Mouse (Mus musculus) embryonic facial prominence, embryonic 10.5 days (tissue): Measurements from ENCODE around the gene Gm17606. TPM values are rescaled to one million over a fixed set of nuclear protein-coding genes. Genes with fewer than 3 reads are reported as not detected.
A peak's percentile ranks its signal among the peaks of the same experiment; 100 is the strongest.

Experiments
- DNase-seq: peaks from one replicate; pipeline ENCODE4 v3.0.0-alpha.2; 2017; ENCODE audit warnings: low spot score
- H3K27ac ChIP-seq: fragments of 300-500 bp; sonication (generic); replicated peaks from 2 replicates; pipeline ENCODE4 v1.5.1; 2016; ENCODE audit warnings: mild to moderate bottlenecking
- H3K27me3 ChIP-seq: fragments of 300-500 bp; sonication (generic); replicated peaks from 2 replicates; pipeline ENCODE4 v1.6.1; 2016; ENCODE audit warnings: low read depth, mild to moderate bottlenecking; ENCODE audit not compliant: poor library complexity, severe bottlenecking
- H3K36me3 ChIP-seq: fragments of 300-500 bp; sonication (generic); replicated peaks from 2 replicates; pipeline ENCODE4 v1.6.1; 2016; ENCODE audit warnings: mild to moderate bottlenecking, moderate library complexity
- H3K4me1 ChIP-seq: fragments of 300-500 bp; sonication (generic); 2 replicates; pipeline ENCODE4 v1.6.1; 2016
- H3K4me3 ChIP-seq: fragments of 300-500 bp; sonication (generic); 2 replicates; pipeline ENCODE4 v1.5.1; 2016; ENCODE audit warnings: mild to moderate bottlenecking, moderate library complexity
- H3K9me3 ChIP-seq: fragments of 300-500 bp; sonication (generic); 2 replicates; pipeline ENCODE4 v1.6.1; 2016; ENCODE audit warnings: mild to moderate bottlenecking
- WGBS: fragments of 180-500 bp; shearing (Covaris S2); methylation state at CpG from one replicate; pipeline ENCODE4 v1.1.7; 2016; 5-methylcytosine and 5-hydroxymethylcytosine counted together
- microRNA counts: library from miRNA; unstranded; fragments of <30 nt; microRNA quantifications from one replicate; lab custom pipeline; 2017
- microRNA-seq: library from miRNA; unstranded; fragments of <30 nt; microRNA quantifications from one replicate; pipeline ENCODE4, GENCODE M21; 2017
- polyA plus RNA-seq: library from polyadenylated mRNA; unstranded; fragments of >200 nt; fragmentation: Nextera tagmentation; extraction: Ambion mirVana; gene quantifications from 2 replicates; pipeline ENCODE4 v1.2.1, GENCODE M21; 2016

The Gm17606 gene
- polyA plus RNA-seq, 1 experiment from 2014 or later, result not detected

GRCm38 (mm10) chr14:54682396-54682795 lies 41.6 kb downstream of the Gm17606 start:
- H3K27me3 ChIP-seq, result no peaks in the 10 kb centered on the region
- H3K4me1 ChIP-seq, result peaks cover 12% of the 10 kb centered on the region
- DNase-seq, result no peak
- H3K36me3 ChIP-seq, result peaks cover 64% of the 10 kb centered on the region
- WGBS, result 93% methylated on average over 3 of the region's 3 CpGs
- no peak overlapping the region for H3K27ac ChIP-seq
- no peak overlapping the region for H3K4me3 ChIP-seq
- no peaks in the 10 kb centered on the region for H3K9me3 ChIP-seq

- no peak for DNase-seq
- H3K36me3 ChIP-seq, result peaks cover 56% of the 10 kb centered on the region
- H3K4me3 ChIP-seq, result peak overlapping the region; percentile 75
- H3K4me1 ChIP-seq, result peaks cover 26% of the 10 kb centered on the region
- peak overlapping the region; percentile 93 for H3K27ac ChIP-seq
- H3K9me3 ChIP-seq, result no peaks in the 10 kb centered on the region
- H3K27me3 ChIP-seq, result no peaks in the 10 kb centered on the region
- 15% methylated on average over 8 of the region's 8 CpGs for WGBS
Measured at GRCm38 (mm10) chr14:54685471-54685870, 44.7 kb downstream of the Gm17606 start.

DNA sequence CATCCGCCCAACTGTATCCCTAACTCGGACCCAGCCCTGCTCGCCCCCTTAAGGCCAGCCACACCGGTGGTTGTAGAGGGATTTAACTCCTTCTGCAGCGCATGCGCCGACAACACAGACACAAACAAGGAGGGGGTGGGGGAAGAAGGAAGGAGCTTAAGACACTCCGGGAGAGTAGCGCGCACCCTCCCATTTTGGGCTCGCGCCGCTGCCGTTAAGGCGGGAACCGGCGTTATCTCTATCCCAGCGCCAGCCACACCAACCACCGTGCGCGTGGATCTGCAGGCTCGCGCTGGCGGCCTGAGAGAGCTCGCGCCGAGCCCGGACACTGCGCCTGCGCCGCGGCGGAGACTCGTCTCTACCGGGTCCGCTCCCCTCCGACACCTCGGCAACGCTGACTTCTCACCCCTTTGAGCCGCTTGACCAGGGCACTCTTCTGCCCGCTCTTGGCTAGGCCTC lies 45.3 kb downstream of the Gm17606 start, which contains the start of gene 1700123O20Rik:
1700123O20Rik (plus strand) TSS at position 154 of the 459 bp plus-strand sequence.
- Histone ChIP-seq H3K4me1 (peaks cover 26% of the 10 kb centered on the region), H3K4me3 (peak within 1 kb of the TSS; percentile 75), H3K27me3 (no peaks in the 10 kb centered on the region), H3K27ac (peak within 1 kb of the TSS; percentile 93), H3K9me3 (no peaks in the 10 kb centered on the region), H3K36me3 (peaks cover 57% of the 10 kb centered on the region)
- DNase-seq, result peak; percentile 89
- WGBS, result 0% methylated on average over 41 of the region's 41 CpGs

DNA sequence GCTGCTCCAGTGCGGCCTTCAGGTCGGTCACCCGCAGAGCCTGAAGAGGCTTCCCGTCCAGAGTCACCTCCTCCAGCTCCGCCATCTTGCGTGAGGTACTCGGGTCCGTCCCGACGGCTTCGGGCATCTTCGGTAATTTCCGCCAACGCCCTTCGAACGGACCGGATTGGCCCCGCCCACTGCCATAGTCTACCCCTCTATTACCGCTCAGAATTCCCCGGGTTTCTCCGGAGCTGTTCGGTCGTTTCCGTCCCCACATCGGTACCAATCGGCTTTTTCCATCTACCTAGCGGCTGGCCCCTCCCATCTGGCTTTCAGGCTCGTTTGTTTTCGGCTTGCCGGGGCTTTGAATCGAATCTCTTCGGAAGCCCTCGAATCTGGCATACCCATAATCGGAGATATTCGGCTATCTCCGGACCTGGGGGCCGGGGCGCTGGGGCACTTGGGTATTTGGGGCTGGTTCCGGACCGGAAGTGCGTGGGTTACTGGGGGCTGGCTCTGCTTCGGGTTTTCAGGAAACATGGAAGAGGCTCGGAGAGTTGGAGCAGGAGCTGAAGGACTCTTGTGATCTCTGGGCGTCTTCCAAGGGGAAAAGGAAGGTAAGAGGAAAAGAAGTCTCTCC lies 45.9 kb downstream of the Gm17606 start, which contains the start of gene Acin1:
Acin1 (minus strand) TSS at position 410 of the 622 bp plus-strand sequence.
- Histone ChIP-seq H3K4me1 (peaks cover 26% of the 10 kb centered on the region), H3K4me3 (peak within 1 kb of the TSS; percentile 75), H3K27me3 (no peaks in the 10 kb centered on the region), H3K27ac (peak within 1 kb of the TSS; percentile 93), H3K9me3 (no peaks in the 10 kb centered on the region), H3K36me3 (peaks cover 54% of the 10 kb centered on the region)
- WGBS, result under 1% methylated on average over 44 of the region's 44 CpGs
- peak; percentile 99 for DNase-seq

DNA sequence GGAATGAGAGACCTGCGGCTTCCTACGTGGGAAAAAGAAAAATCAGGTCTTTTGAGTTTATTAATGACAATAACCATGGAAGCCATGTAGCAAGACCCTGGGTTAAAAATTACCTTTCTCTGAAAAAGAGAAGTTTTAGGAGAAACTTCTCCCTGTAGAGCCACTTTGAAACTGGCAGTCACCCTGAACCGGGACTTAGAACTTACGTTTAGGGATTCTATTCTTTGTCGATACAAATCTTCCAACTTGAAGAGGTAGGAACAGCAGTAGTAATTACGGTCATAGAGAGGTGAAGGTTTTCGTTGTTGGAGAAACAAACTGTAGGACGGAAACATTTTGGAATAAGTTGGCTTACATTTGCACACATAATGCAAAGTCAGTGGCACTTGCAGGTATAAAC lies 46.5 kb downstream of the Gm17606 start:
- Histone ChIP-seq H3K27me3 (no peaks in the 10 kb centered on the region), H3K4me1 (peaks cover 26% of the 10 kb centered on the region), H3K27ac (peak overlapping the region; percentile 93), H3K4me3 (peak overlapping the region; percentile 75), H3K9me3 (no peaks in the 10 kb centered on the region), H3K36me3 (peaks cover 48% of the 10 kb centered on the region)
- 8% methylated on average over 8 of the region's 8 CpGs for WGBS
- no peak for DNase-seq

GRCm38 (mm10) chr14:54695042-54695441 lies 54.3 kb downstream of the Gm17606 start:
- H3K4me1 ChIP-seq, result 0 out of 2 replicates have a peak, but pooled peaks cover 3% of the 10 kb centered on the region
- no peaks in the 10 kb centered on the region for H3K27me3 ChIP-seq
- no peak for DNase-seq
- H3K36me3 ChIP-seq, result peaks cover 37% of the 10 kb centered on the region
- WGBS, result 80% methylated on average over 6 of the region's 6 CpGs
- no peaks in the 10 kb centered on the region for H3K9me3 ChIP-seq
- H3K27ac ChIP-seq, result no peak overlapping the region
- no peak overlapping the region for H3K4me3 ChIP-seq

GRCm38 (mm10) chr14:54696752-54697151 lies 56.0 kb downstream of the Gm17606 start:
- H3K36me3 ChIP-seq, result peaks cover 25% of the 10 kb centered on the region
- 0 out of 2 replicates have a peak, but pooled peaks cover 3% of the 10 kb centered on the region for H3K27me3 ChIP-seq
- no peaks in the 10 kb centered on the region for H3K9me3 ChIP-seq
- DNase-seq, result no peak
- no peak overlapping the region for H3K4me3 ChIP-seq
- WGBS, result 87% methylated on average over 4 of the region's 4 CpGs
- H3K27ac ChIP-seq, result no peak overlapping the region
- 0 out of 2 replicates have a peak, but pooled peaks cover 3% of the 10 kb centered on the region for H3K4me1 ChIP-seq

MicroRNAs encoded within 50 kb of the gene (microRNA counts, 519-probe panel; counts per million panel counts)
- microRNA mmu-miR-686 (lab: Ali Mortazavi, UCI), result 188 counts per million, percentile 57 among the panel's probes with 10 or more counts

Small RNA genes lying within 50 kb of the gene (microRNA-seq; reads per million reads assigned to microRNA genes)
- gene Mir686 (not detected), gene Mir6948 (not detected)

Other genes starting within 250 kb of the Gm17606 start
- gene Slc7a7, start 223.2 kb upstream of the Gm17606 start, polyA plus RNA-seq, result 3.6 and 4.2 TPM in 2 replicates
- 201 and 207 TPM in 2 replicates for gene Mrpl52, start 214.0 kb upstream of the Gm17606 start, polyA plus RNA-seq
- 62.7 and 69.5 TPM in 2 replicates for gene Mmp14, start 209.3 kb upstream of the Gm17606 start, polyA plus RNA-seq
- gene Lrp10, start 176.8 kb upstream of the Gm17606 start, polyA plus RNA-seq, result 23.2 and 23.4 TPM in 2 replicates
- gene Rem2, start 164.9 kb upstream of the Gm17606 start, polyA plus RNA-seq, result 9.1 and 9.9 TPM in 2 replicates
- gene Prmt5, start 123.4 kb upstream of the Gm17606 start, polyA plus RNA-seq, result 139 and 149 TPM in 2 replicates
- gene Haus4, start 86.3 kb upstream of the Gm17606 start, polyA plus RNA-seq, result 58.9 and 60.5 TPM in 2 replicates
- 79.7 and 95.4 TPM in 2 replicates for gene Ajuba, start 63.4 kb upstream of the Gm17606 start, polyA plus RNA-seq
- 9.3 and 12.4 TPM in 2 replicates for gene 4931414P19Rik, start 35.0 kb upstream of the Gm17606 start, polyA plus RNA-seq
- 486 and 490 TPM in 2 replicates for gene Psmb5, start 22.9 kb upstream of the Gm17606 start, polyA plus RNA-seq
- gene Psmb11, start 19.5 kb upstream of the Gm17606 start, polyA plus RNA-seq, result 0.04 and 0.12 TPM in 2 replicates
- 5.3 and 6.0 TPM in 2 replicates for gene Cdh24, start 412 bp downstream of the Gm17606 start, polyA plus RNA-seq
- gene 1700123O20Rik, start 45.3 kb downstream of the Gm17606 start, polyA plus RNA-seq, result 115 and 116 TPM in 2 replicates
- 150 and 152 TPM in 2 replicates for gene Acin1, start 46.0 kb downstream of the Gm17606 start, polyA plus RNA-seq
- gene Gm29776, start 57.9 kb downstream of the Gm17606 start, polyA plus RNA-seq, result 0.10 and 0.12 TPM in 2 replicates
- not detected in 2 replicates for gene Cebpe, start 71.2 kb downstream of the Gm17606 start, polyA plus RNA-seq
- gene Slc7a8, start 141.0 kb downstream of the Gm17606 start, polyA plus RNA-seq, result 1.3 and 1.6 TPM in 2 replicates
- gene Rnf212b, start 173.2 kb downstream of the Gm17606 start, polyA plus RNA-seq, result not detected in 2 replicates
- 20.3 and 22.1 TPM in 2 replicates for gene Homez, start 230.0 kb downstream of the Gm17606 start, polyA plus RNA-seq
- gene Ppp1r3e, start 236.6 kb downstream of the Gm17606 start, polyA plus RNA-seq, result 0.56 and 0.60 TPM in 2 replicates
- gene Bcl2l2, start 242.4 kb downstream of the Gm17606 start, polyA plus RNA-seq, result 2.3 and 2.5 TPM in 2 replicates
- 0.14 and 0.25 TPM in 2 replicates for gene Gm20521, start 242.5 kb downstream of the Gm17606 start, polyA plus RNA-seq